Mouse (Mus musculus) left cerebral cortex, adult 18-20 months (tissue): ENCODE measurements around the gene Usp46. TPM values are rescaled to one million over a fixed set of nuclear protein-coding genes. Genes with fewer than 3 reads are reported as not detected.

Experiments
- DNase-seq, 2 experiments: peaks; one replicate each; pipeline ENCODE4 v3.0.0; 2021 to 2022; ENCODE audit warnings: low spot score in 2 of 2, mixed read lengths in 1 of 2
- total RNA-seq, 2 experiments: library from RNA; stranded (reverse); gene quantifications; 2 replicates each; pipeline ENCODE4 v1.2.3; 2021

Usp46 gene
- total RNA-seq, 2 experiments from 2014 or later, result 128 to 129 TPM

DNA sequence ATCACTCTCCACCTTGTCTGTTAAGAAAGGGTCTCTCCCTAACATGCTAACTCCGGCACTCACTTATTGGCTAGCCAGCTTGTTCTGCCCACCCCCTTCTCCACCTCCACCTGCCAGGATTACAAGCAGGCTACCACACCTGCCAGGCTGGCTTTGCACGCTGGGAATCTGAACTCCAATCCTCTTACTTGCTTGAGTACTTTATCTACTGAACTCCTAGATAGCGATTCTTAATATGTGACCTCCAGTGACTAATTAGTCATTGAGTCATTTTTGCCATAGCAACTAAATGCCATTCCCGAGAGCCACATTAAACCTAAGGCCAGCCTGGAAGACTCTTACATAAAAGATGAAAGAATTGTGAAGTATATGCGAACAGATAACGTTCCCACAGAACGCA lies 38.4 kb downstream of the Usp46 start:
- DNase-seq, result no peak

DNA sequence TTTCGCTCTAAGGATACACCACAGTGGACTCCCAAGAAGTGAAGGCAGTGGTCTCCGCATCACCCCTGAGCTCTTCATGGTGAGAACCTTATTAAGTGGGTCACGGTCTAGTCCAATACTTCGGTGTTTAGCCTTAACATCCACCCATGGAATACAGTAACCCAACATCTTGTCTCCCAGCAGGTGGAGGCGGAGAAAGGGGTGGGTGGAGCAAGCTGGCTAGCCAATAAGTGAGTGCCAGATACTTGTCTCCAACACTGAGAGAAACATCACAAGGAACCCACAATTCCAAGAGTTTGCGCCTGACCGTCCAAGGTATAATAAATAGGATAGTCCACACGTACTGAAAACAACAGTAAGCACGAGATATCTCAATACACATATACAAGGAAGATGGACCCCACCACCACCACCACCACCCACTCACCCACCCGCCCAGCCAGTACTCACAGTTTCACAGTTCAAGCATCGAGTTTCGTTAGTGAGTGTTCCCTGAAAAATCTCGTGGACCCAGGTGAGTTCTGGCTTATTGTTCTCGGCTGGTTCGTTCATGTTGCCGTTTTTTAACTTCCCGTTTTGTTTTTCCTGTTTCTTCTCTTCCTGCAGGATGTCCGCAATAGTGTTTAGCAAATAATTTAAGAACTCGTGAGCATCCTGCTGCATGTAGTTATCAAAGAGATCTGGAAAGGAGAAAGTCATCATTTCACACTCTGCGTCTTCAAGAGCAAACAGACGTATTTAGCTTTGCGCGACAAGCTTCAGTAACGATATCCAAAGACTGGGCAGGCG lies 39.3 kb downstream of the Usp46 start:
- no peak for DNase-seq

DNA sequence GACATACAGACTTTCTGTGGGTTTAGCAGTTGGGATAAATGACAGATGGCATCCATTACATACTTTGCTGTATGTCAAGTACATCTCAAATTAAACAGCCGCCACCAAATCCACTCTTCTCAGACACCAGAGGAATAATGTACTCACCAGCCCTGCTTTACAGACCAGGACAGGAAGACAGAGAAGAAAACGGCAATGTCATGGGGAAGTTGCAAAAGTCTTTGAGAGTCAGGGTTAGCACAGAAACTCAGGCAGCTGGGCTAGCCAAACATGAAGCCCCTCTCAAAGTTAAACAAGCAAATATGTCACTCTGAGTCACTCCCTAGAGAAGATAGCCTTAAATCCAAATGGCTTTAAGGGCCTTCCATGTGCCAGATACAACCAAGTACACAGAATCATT lies 40.0 kb downstream of the Usp46 start:
- no peak for DNase-seq

DNA sequence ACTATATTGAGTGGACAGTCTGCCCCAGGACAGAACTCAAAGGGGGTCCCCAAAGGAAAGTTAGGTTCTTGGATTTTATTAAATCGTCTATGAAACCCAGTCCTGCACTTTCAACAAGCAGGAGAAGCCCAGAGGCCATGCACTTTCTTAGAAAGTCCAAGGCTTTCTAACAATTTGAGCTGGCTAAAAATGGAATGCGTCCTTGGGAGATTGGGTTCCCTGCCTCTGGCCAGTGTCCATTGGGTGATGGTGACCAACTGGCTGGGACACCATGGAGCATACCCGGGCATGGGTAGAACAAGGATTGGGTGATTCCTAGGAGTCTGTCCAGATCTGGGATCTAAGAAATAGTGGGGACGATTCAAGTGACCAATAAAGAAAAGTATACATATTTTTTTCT lies 47.7 kb downstream of the Usp46 start:
- DNase-seq, result no peak

DNA sequence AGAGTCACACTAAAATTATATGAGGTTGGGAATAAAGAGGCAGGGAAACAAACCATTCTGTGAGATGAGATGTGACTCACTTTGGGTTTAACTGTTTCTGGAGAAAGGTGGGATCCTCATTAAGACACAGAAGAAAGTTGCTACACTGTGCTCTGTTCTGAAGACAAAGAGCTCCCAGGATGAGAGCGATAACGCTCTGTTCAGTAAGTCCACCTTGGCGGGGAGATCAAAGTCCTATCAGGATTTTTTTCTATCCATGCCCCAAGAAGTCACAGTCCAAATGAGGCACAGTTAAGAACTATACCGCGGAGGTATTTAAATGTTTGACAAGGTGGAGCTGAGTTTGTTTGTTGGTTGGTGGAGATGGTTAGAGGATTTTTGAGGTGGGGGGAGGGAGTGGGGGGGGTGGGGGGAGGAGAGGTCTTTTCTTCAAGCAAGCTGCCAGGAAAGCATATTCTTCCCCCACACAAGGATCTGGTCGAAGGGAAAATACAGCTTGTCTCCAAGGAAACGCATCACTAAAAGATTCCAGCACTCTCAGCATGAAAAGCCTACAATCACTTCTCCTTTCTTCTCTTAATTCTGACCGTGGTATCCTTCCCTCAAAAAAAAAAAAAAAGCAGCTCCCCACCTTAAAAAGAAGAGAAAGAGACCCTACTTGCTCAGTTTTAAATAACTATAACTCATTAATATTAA lies 49.2 kb downstream of the Usp46 start:
- DNase-seq, result no peak

DNA sequence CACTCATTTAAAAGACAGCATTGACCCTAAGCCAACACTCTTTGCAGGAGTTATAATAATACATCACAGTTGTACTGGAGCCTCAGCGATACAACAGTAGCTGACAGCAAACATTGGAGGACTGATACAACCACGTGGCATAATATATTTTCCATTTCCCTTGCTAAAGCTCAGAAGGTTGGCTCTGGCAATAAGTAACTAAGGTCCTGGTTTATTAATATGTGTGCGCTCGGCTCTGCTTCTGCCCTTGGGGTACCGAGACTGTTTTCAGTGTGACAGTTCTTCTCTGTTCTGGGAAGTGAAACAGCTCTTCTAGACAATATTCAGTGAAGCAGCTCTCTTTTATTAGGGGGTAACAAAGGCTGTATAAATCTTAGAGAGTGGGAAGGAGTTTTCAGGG lies 50.7 kb downstream of the Usp46 start:
- DNase-seq, result no peak

DNA sequence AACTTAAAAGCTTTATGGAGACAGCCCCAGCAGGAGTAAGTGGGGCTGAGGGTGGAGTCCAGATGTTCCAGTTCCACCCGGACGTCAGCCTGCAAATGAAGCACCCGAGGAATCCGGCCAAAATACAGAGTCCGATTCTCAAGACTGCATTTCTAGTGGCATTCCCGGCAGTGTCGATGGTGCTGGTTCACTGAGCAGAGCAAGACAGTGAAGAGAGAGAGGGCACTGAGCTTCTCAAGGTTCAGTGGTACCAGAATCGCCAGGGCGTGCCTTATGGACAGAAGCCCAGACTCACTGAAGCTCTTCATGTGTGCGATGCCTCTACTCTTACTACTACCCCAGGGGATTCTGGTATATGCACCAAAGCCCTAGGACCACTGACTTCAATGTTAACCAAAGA lies 56.6 kb downstream of the Usp46 start:
- no peak for DNase-seq

DNA sequence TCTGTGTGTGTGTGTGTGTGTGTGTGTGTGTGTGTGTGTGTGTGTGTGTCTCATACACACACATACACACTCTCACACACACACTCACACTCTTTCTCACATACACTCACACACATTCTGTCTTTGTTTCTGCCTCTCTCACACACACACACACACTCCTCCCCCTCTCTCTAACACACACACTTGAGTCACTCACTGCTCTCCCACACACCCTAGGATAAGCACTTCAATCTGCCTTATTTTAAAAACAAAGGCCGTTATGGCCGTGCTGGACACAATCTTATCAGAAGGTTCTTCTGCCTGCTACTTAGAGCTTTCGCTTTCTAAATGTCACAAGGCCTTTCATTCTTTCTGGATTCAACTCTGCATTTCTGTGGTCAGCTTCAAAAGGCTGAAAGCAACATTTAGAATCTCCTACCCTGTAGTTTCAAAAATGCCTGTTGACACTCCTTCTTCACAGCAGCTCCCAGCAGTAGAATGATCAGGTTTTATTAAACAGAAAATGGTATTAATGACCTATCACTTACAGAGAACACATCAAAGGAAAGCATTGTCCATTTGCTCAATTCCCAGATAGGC lies 60.6 kb downstream of the Usp46 start:
- no peak for DNase-seq

DNA sequence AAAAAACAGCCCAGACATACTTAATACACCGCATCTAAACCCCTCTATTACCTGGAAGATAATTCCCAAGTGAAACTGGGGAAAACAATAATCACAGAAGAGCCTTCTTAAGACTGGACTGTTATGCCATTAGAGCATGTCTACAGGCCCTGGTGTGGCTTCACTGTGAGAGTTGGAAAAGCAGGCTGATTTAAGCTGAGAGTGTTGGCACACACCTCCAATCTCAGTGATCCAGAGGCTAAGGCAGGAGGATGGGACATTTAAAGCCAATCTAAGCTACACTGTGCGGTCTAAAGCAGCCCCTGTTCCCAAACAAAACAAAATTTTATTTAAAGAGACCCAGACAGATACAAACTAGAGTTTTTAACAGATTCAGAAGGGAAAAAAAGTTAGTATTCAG lies 62.3 kb downstream of the Usp46 start:
- no peak for DNase-seq

DNA sequence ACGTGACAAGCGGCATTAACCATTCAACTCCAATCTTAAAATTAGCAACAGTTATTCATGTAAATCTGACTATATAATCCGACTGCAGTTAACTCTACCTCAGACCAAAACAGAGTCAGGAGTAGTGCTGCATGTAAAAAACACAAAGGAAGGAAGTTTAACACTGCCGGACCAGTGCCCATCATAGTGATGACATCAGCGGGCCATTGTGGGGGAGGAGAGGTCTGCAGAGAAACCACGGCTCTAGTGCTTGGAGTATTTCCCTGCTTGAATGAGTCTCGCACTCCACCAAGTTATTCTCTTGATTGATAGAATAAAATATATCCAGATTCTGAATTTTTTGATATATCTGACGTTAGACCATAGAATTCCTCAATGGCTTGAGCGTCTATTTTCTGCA lies 66.5 kb downstream of the Usp46 start:
- DNase-seq, result no peak

DNA sequence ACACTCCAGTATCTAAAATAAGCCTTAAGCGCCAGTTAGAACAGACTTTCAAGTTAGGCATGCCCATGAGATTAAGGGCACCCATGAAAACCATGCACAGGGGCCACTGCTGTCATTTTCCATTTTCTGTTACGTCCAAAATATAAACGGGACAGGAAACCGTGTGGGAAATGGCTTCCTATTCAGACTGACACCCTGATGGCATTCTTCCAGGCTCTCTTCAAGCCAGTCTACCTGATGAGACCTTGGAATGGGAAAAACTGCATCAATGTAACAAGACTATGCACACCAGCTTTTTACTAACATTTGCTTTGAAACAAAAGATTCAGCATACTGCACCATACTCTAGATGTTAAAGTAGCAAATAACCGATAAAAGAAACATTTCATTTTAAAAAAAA lies 69.3 kb downstream of the Usp46 start:
- DNase-seq, result no peak

DNA sequence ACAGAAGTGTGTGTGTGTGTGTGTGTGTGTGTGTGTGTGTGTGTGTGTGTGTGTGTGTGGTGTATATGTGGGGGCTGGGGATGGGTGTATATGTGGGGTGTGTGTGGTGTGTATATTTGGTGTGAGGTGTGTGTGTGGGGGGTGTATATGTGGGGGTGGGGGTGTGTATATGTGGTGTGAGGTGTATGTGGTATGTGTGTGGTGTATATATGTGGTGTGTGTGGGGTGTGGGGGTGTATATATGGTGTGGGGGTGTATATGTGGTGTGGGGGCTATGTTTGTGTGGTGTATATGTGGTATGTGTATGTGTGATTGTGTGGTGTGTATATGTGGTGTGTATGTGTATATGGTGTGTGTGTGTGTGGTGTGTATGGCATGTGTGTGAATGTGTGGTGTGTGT lies 73.4 kb downstream of the Usp46 start:
- no peak for DNase-seq

DNA sequence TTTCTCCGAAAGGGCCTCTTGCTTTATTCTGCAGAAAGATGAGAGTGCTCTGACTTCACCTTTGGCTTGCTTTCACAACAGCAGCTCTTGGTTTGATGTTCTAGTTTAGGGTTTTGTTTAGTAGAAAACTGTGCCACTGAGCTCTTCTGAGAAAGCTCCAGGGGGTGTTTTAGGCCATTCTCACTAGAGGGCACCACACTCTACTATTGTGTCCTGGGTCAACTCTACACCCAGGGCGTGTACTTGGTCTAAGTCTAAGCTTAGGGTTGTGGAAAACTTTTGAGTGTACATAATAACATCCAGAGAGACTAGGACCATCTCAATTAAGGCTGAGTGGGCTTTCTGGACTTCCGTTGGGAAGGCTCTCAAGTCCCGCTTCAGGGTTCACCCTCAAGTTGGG lies 74.7 kb downstream of the Usp46 start:
- no peak for DNase-seq

DNA sequence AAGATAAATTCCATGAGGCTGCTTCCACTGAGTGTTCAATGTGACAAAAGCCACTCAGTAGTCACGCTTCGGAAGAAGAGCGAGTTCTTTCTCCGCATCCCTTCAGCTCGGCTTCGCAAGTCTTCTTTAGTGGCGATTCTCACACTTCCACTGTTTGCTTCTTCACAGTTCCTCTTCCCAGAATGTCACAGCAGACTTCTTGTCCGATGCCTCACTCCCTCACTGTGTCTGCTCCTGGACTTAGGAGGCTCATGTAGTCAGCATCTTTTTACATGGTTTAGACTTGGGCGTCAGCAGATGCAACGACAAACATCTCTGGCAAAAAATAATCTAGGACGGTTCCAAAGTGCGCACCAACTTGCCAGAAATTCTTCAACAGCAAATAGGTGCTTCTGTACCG lies 75.9 kb downstream of the Usp46 start:
- no peak for DNase-seq

DNA sequence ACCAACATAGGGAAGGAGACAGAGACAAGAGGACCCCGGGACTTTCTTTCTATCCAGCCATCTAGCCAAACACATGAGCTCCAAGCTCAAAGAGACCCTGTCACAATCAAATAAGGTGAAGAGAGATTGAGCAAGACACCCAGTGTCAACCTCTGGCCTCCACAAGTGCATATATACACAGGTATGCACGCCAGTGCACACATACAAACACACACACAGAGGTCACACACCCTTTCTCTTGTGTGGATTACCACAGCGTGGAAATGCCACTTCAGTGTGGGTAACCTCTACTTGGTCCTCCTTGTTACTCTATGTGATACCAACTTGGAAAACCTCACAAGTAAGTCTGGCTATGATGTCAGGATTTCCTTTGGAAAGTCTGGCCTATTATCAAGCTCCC lies 78.7 kb downstream of the Usp46 start:
- DNase-seq, result no peak

DNA sequence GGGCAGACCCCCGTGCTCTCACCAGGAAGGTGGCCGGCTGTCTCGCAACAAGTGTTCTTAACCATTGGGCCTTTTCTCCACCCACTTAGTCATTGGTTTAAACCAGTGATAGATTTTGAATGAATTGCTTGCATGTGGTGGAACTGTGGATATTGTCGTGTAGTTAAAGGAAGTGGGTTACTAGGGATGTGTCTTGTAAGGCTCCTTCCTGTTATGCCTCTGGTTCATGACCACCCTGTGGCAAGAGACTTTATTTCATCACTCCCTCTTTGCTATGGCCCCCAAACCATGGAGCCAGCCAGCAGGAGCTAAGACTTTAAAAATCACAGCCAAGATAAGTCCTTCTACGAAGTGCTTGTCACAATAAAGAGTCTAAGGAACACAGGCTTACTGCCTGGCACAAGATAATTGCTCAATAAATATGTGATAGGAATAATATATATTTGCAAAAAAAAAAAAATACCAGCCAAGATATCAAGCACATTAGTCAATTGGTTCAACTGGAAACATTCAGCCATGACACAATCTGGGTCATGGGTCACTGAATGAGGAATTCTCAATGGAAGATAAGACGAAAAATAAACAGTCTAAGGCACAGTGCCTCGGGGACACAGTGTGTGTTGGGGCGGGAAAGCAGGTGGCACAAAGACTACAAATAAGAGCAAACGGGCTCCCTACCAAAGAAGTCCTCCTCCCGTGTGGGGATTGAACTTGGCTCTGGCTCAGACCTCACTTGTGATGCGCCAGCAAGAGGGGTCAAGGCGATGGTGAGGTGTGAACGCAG lies 80.3 kb downstream of the Usp46 start:
- DNase-seq, result no peak

DNA sequence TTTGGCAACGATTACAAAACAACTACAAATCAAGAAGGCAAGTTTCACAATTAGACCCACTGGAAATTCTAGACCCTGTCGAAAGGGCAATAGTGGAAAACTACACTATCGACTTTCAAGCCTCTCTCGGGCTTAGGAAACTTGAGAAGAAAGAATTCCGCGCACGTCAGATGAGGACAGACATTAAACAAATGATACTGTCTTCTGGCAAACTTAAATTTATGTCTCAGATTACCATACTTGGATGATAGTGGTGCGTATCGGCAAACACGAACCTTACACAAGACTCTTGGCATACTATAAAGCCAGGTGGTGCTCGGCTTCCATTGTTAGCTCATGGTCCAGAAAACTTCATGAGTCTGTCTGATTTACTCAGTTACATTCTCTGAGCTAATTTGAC lies 90.8 kb downstream of the Usp46 start:
- DNase-seq, result no peak

DNA sequence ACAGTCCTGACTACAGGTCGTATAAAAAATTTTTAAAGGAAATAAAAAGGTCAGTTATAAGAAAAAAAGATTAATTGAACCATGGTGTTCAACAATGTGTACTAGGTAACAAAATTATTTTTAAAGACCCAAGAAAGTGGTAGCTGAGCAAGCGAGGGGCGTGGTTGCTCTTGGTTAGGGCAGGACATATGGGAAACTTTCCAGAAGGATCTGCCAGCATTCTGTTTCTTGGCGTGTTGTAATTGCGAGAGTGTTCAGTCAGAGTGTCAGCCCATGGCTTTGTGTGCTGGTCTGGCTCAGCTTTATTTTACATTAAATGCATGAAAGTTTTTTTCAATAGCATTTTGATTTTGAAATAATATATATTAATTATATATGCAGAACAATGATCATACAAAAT lies 96.5 kb downstream of the Usp46 start:
- DNase-seq, result no peak

DNA sequence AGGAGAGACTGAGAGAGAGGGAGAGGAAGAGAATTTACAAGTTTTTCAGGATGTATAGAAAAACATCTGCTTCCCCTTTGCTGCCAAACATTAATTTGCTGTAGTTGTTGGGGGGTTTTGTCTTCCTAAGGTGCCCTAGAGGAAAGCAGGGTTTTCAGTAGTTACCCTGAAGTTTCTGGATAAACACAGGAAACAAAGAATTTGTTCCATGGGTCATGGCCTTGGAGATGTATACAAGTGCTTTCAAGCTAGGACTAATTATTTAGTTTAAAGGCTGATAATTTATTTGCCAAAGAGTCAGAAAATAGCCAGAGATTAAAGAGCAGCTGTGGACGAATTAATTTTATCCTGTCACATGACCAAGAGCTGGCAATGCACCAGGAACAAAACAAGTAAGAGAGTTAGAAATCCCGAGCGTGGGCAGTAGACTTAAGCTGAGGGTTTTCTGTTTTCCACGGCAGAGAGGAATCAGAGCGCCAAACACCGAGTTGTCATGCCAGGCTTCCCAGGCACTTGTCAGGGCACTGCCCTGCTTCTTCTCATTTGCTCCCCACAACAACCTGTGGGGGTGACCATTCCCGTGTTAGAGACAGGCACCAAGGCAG lies 98.1 kb downstream of the Usp46 start:
- peak; percentile 30 to 42 for DNase-seq

DNA sequence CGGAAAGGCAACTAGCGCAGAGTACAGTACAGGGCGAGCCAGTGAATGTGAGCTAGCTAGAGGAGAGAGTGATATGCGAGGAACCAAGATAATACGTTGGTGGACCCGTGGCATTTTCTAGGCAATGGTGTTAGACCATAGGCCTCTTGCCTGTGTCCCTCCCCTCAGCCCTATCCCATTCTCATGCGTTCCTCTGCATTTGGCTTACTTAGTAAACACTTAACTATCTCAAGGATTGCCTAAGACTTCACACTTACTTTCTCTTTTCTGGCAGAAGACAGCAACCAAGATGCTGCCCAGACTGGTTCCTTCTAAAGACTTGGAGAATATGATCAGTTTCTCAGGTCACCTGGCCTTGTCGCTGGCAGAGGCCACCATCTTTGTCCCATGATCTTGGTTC lies 98.9 kb downstream of the Usp46 start:
- no peak for DNase-seq

DNA sequence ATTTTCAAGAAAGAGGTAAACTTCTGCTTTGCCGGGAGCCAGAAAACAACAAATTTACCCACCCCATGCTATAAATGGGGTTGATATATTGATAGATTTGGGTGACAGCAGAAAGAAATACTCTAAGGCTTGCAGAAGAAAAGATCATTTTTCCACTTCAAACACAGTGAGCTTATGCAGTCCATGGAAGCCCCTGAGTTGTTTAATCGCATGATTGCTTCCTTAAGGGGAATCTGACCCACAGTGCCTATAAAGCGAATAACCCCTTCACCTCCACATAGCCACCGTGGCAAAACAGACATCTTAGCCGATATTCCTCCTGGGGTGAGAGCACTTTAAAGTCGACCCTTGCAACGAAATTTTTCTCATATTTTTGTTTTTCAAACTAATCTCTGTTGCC lies 108.5 kb downstream of the Usp46 start:
- DNase-seq, result no peak
